Mouse (Mus musculus) small intestine, adult 2 months (tissue): Measurements from ENCODE around the gene Spag9. TPM values are rescaled to one million over a fixed set of nuclear protein-coding genes. Genes with fewer than 3 reads are reported as not detected.

ENCODE experiments used
- H3K27ac ChIP-seq: fragments of 200-500 bp; 2 replicates; pipeline ENCODE4 v1.5.1; 2012; ENCODE audit warnings: low read depth, low read length, control low read depth, inconsistent platforms; ENCODE audit not compliant: insufficient read depth
- H3K27me3 ChIP-seq: fragments of 200-500 bp; 2 replicates; pipeline ENCODE4 v1.6.1; 2012; ENCODE audit warnings: mild to moderate bottlenecking, moderate library complexity, low read length, inconsistent platforms; ENCODE audit not compliant: control insufficient read depth, insufficient read depth
- H3K36me3 ChIP-seq: fragments of 200-500 bp; 2 replicates; pipeline ENCODE4 v1.6.1; 2012; ENCODE audit warnings: mild to moderate bottlenecking, low read length, control low read depth, inconsistent platforms; ENCODE audit not compliant: control insufficient read depth, insufficient read depth
- H3K4me1 ChIP-seq: fragments of 200-500 bp; 2 replicates; pipeline ENCODE4 v1.6.1; 2012; ENCODE audit warnings: low read length, inconsistent platforms, mixed read lengths; ENCODE audit not compliant: control insufficient read depth, insufficient read depth, insufficient read length
- H3K4me3 ChIP-seq: fragments of 200-500 bp; 2 replicates; pipeline ENCODE4 v1.5.1; 2012; ENCODE audit warnings: low read depth, mild to moderate bottlenecking, control low read depth, inconsistent platforms, low read length, moderate library complexity
- CTCF ChIP-seq: fragments of 200-500 bp; IDR thresholded peaks from 2 replicates; pipeline ENCODE4 v1.5.1; 2012; ENCODE audit warnings: low read depth, mild to moderate bottlenecking, control low read depth, inconsistent platforms, low read length, moderate library complexity, mixed read lengths; ENCODE audit not compliant: insufficient replicate concordance, insufficient read length; ENCODE audit errors: extremely low read depth
- POLR2A ChIP-seq: fragments of 200-500 bp; IDR thresholded peaks from 2 replicates; pipeline ENCODE4 v1.6.1; 2012; ENCODE audit warnings: low read depth, mild to moderate bottlenecking, control low read depth, inconsistent platforms, low read length, moderate library complexity
- WGBS: fragments of 180-500 bp; shearing (Covaris S2); methylation state at CpG from one replicate; pipeline ENCODE4 v1.1.7; 2018; 5-methylcytosine and 5-hydroxymethylcytosine counted together
- polyA plus RNA-seq: library from polyadenylated mRNA; depleted of rRNA; stranded (reverse); fragments of >200 nt; gene quantifications from 2 replicates; pipeline ENCODE4 v1.2.3, GENCODE M21; 2012

Spag9 gene
- polyA plus RNA-seq, 1 experiment, result 32.4 TPM

DNA sequence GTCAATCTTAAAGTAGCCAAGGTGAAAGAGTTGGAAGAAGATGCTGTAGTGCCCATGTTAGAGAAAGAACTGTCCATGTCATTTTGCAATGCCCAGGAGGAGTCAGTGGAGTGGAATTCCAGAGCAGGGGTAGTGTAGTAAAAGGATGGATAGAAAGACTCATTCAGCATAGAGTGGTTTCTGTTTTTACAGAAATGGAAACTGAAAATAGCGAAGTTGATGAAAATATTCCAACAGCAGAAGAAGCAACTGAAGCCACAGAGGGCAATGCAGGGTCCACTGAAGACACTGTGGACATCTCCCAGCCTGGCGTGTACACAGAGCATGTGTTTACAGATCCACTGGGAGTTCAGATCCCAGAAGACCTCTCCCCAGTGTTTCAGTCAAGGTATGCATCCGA is 101.6 kb downstream of the Spag9 start:
- no peak overlapping the region for H3K4me3 ChIP-seq
- H3K36me3 ChIP-seq, result peaks cover 56% of the 10 kb centered on the region
- TF ChIP-seq POLR2A (no peak), CTCF (no peak)
- no peaks in the 10 kb centered on the region for H3K4me1 ChIP-seq
- H3K27ac ChIP-seq, result no peak overlapping the region
- 87% methylated on average over 3 of the region's 3 CpGs for WGBS
- no peaks in the 10 kb centered on the region for H3K27me3 ChIP-seq

DNA sequence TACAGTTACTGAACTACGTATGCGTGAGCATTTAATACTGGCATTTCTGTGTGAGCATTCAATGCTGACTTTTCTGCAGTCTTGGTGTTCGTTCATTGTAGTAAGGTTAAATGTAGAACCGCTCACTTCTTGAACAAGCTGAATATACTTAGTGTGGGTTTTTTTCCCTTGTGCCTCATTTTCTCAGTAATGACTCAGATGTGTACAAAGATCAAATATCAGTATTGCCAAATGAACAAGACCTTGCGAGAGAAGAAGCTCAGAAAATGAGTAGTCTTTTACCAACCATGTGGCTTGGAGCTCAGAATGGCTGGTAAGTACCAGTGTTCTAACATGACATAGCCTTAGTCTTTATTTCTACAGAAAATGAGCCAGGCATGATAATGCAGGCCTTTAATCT is 102.9 kb downstream of the Spag9 start:
- Histone ChIP-seq H3K4me3 (no peak overlapping the region), H3K27ac (no peak overlapping the region), H3K36me3 (peaks cover 50% of the 10 kb centered on the region), H3K4me1 (no peaks in the 10 kb centered on the region), H3K27me3 (no peaks in the 10 kb centered on the region)
- 94% methylated on average over 5 of the region's 5 CpGs for WGBS
- TF ChIP-seq CTCF (no peak), POLR2A (no peak)

GRCm38 (mm10) chr11:94113795-94114194 is 117.9 kb downstream of the Spag9 start:
- 69% methylated on average over 2 of the region's 2 CpGs for WGBS
- H3K27ac ChIP-seq, result no peak overlapping the region
- no peaks in the 10 kb centered on the region for H3K27me3 ChIP-seq
- no peaks in the 10 kb centered on the region for H3K4me1 ChIP-seq
- no peak overlapping the region for H3K4me3 ChIP-seq
- no peak for TF ChIP-seq CTCF
- TF ChIP-seq POLR2A, result no peak
- peaks cover 34% of the 10 kb centered on the region for H3K36me3 ChIP-seq

DNA sequence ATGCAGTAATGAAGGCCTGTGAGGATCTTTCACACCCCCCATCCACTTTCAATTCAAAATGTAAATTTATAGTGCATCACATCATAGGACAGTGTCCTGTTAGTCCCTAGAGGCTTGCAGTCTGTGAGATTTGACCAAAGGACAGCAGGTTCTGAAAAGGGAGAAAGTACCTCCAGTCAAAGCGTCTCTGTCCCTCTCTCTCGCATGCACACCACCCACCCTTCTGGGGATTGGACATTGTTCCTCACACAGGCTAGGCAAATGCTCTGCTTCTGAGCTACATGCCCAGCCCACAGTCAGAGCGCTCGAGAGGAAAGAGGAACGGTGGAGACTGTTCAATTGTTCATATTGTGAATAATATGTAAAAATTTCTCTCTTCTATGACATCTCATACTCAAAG is 119.5 kb downstream of the Spag9 start:
- Histone ChIP-seq H3K36me3 (peaks cover 31% of the 10 kb centered on the region), H3K27ac (no peak overlapping the region), H3K27me3 (no peaks in the 10 kb centered on the region), H3K4me3 (no peak overlapping the region), H3K4me1 (no peaks in the 10 kb centered on the region)
- WGBS, result 97% methylated on average over 5 of the region's 5 CpGs
- TF ChIP-seq POLR2A, result no peak
- no peak for TF ChIP-seq CTCF

DNA sequence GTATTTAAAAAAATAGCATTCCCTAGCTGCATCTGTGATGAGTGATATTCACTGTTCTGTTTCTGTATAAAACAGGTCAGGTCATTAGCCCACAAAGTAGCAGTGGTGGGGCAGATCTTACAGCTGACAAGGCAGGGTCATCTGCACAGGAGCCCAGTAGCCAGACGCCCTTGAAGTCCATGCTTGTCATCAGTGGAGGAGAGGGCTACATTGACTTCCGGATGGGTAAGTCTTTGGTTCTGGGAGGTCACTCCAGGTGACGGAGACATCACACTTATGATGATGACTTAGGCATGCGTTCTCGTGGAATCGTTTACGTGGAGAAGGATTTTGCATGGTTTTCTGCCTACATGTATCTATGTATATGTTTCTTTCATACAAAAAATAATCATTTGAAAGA is 120.8 kb downstream of the Spag9 start:
- 96% methylated on average over 7 of the region's 7 CpGs for WGBS
- Histone ChIP-seq H3K27ac (no peak overlapping the region), H3K27me3 (no peaks in the 10 kb centered on the region), H3K4me1 (no peaks in the 10 kb centered on the region), H3K36me3 (peaks cover 32% of the 10 kb centered on the region), H3K4me3 (no peak overlapping the region)
- TF ChIP-seq POLR2A, result no peak
- TF ChIP-seq CTCF, result no peak

DNA sequence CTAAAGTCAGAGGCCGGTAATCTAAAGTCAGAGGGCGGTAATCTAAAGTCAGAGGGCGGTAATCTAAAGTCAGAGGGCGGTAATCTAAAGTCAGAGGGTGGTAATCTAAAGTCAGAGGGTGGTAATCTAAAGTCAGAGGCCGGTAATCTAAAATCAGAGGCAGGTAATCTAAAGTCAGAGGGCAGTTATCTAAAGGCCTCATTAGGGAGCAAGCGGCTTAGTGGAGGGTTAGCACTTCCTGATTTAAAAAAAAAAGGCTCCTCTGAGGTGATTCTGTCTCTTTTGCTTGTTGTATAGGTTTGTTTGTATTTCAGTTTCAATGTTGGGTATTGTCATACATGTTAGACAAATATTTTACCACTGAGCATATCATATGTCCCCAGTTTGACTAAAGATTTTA is 121.9 kb downstream of the Spag9 start:
- H3K4me1 ChIP-seq, result no peaks in the 10 kb centered on the region
- H3K27me3 ChIP-seq, result no peaks in the 10 kb centered on the region
- H3K4me3 ChIP-seq, result no peak overlapping the region
- H3K27ac ChIP-seq, result no peak overlapping the region
- TF ChIP-seq POLR2A (no peak), CTCF (no peak)
- H3K36me3 ChIP-seq, result peaks cover 28% of the 10 kb centered on the region
- WGBS, result 86% methylated on average over 6 of the region's 6 CpGs

- TF ChIP-seq CTCF (no peak), POLR2A (no peak)
- Histone ChIP-seq H3K27ac (no peak overlapping the region), H3K4me3 (no peak overlapping the region), H3K4me1 (no peaks in the 10 kb centered on the region), H3K36me3 (peaks cover 25% of the 10 kb centered on the region), H3K27me3 (no peaks in the 10 kb centered on the region)
Measured at GRCm38 (mm10) chr11:94118612-94119011, 122.7 kb downstream of the Spag9 start.

DNA sequence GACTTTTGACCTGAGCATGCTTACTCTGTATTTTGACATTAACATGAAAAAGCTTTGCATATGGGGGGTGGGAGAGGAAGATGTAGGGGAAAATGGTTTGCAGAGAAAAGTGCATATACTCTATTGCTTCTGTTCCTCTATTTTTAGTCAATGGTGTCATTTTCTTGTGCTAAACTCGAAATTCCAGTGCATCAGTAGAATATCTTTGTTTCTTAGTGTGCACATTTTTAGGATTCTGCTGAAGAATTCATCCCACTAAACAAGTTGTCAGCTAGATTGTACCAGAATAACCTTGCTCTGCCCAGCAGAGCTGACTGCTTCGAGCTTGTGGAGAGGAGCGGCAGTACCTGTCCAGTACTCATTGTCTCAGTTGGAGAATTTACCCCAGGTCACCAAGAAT is 124.8 kb downstream of the Spag9 start:
- H3K27me3 ChIP-seq, result no peaks in the 10 kb centered on the region
- TF ChIP-seq CTCF (no peak), POLR2A (no peak)
- H3K4me1 ChIP-seq, result no peaks in the 10 kb centered on the region
- peaks cover 21% of the 10 kb centered on the region for H3K36me3 ChIP-seq
- H3K27ac ChIP-seq, result no peak overlapping the region
- 91% methylated on average over 3 of the region's 3 CpGs for WGBS
- H3K4me3 ChIP-seq, result no peak overlapping the region
